Mouse (Mus musculus) hindbrain, embryonic 11.5 days (tissue): ENCODE measurements around the gene Olfr275. TPM values are rescaled to one million over a fixed set of nuclear protein-coding genes. Genes with fewer than 3 reads are reported as not detected.

Source experiments
- ATAC-seq: fragments of 200-750 bp; cut with Nextera tagmentation; 2 replicates; pipeline ENCODE4 v1.8.0; 2017; ENCODE audit warnings: mild to moderate bottlenecking, moderate TSS enrichment, moderate library complexity; ENCODE audit not compliant: low FRiP score
- DNase-seq: peaks from one replicate; pipeline ENCODE4 v3.0.0-alpha.2; 2015; ENCODE audit warnings: low spot score
- H3K27ac ChIP-seq: fragments of 300-500 bp; sonication (generic); 2 replicates; pipeline ENCODE4 v1.5.1; 2014; ENCODE audit warnings: mild to moderate bottlenecking, low read depth, low read length
- H3K27me3 ChIP-seq: fragments of 300-500 bp; sonication (generic); 2 replicates; pipeline ENCODE4 v1.6.1; 2014; ENCODE audit warnings: mild to moderate bottlenecking, low read length, moderate library complexity, mixed read lengths; ENCODE audit not compliant: control insufficient read depth, insufficient read depth
- H3K36me3 ChIP-seq: fragments of 300-500 bp; sonication (generic); 2 replicates; pipeline ENCODE4 v1.6.1; 2014; ENCODE audit warnings: mild to moderate bottlenecking, low read length, moderate library complexity, mixed read lengths; ENCODE audit not compliant: control insufficient read depth, insufficient read depth
- H3K4me1 ChIP-seq: fragments of 300-500 bp; sonication (generic); replicated peaks from 2 replicates; pipeline ENCODE4 v1.6.1; 2014; ENCODE audit warnings: low read length, mixed read lengths; ENCODE audit not compliant: control insufficient read depth, insufficient read depth
- H3K4me2 ChIP-seq: fragments of 300-500 bp; sonication (generic); replicated peaks from 2 replicates; pipeline ENCODE4 v1.6.1; 2014; ENCODE audit warnings: mild to moderate bottlenecking, low read depth, low read length
- H3K4me3 ChIP-seq: fragments of 300-500 bp; sonication (generic); 2 replicates; pipeline ENCODE4 v1.5.1; 2014; ENCODE audit warnings: low read depth, low read length
- H3K9ac ChIP-seq: fragments of 300-500 bp; sonication (generic); 2 replicates; pipeline ENCODE4 v1.6.1; 2014; ENCODE audit warnings: low read depth, low read length
- H3K9me3 ChIP-seq: fragments of 300-500 bp; sonication (generic); 2 replicates; pipeline ENCODE4 v1.6.1; 2016; ENCODE audit warnings: low read length; ENCODE audit not compliant: control insufficient read depth
- WGBS: fragments of 180-500 bp; shearing (Covaris S2); extraction: QIAGEN DNeasy Blood & Tissue Kit; methylation state at CpG from one replicate; pipeline ENCODE4 v1.1.7; 2014; 5-methylcytosine and 5-hydroxymethylcytosine counted together
- polyA plus RNA-seq: library from polyadenylated mRNA; unstranded; fragments of >200 nt; fragmentation: Nextera tagmentation; extraction: Ambion mirVana; gene quantifications from 2 replicates; pipeline ENCODE4 v1.2.1, GENCODE M21; 2014

Olfr275 gene
- polyA plus RNA-seq, 1 experiment from 2014 or later = not detected

GRCm38 (mm10) chr4:52859136-52859535 is 44.7 kb downstream of the Olfr275 start, which contains the start of gene Olfr273:
TSS of gene Olfr273 (minus strand) at chr4:52859236.
- Histone ChIP-seq H3K27me3 (no peaks in the 10 kb centered on the region), H3K4me3 (no peak within 1 kb of the TSS), H3K4me2 (no peak within 1 kb of the TSS), H3K9ac (no peak within 1 kb of the TSS), H3K9me3 (no peaks in the 10 kb centered on the region), H3K4me1 (no peaks in the 10 kb centered on the region), H3K27ac (no peak within 1 kb of the TSS), H3K36me3 (no peaks in the 10 kb centered on the region)
- DNase-seq (no peak), ATAC-seq (no peak)
- 83% methylated on average over 1 of the region's 1 CpGs for WGBS

- ATAC-seq = no peak
- 91% methylated on average over 9 of the region's 9 CpGs for WGBS
- no peak overlapping the region for H3K4me3 ChIP-seq
- H3K9ac ChIP-seq = no peak overlapping the region
- no peak overlapping the region for H3K27ac ChIP-seq
- H3K27me3 ChIP-seq = no peaks in the 10 kb centered on the region
- DNase-seq = no peak
- no peaks in the 10 kb centered on the region for H3K9me3 ChIP-seq
- no peak overlapping the region for H3K4me2 ChIP-seq
- H3K36me3 ChIP-seq = no peaks in the 10 kb centered on the region
- H3K4me1 ChIP-seq = no peaks in the 10 kb centered on the region
These were observed 49.8 kb downstream of the Olfr275 start for GRCm38 (mm10) chr4:52864156-52864555.

Other genes starting within 250 kb of the Olfr275 start
- 0.12 TPM in 1 of 2 replicates, not detected in the other for gene Toporsl, start 218.3 kb upstream of the Olfr275 start, polyA plus RNA-seq
- not detected in 2 replicates for gene Olfr273, start 44.6 kb downstream of the Olfr275 start, polyA plus RNA-seq
- not detected in 2 replicates for gene Olfr272, start 104.6 kb downstream of the Olfr275 start, polyA plus RNA-seq
- not detected in 2 replicates for gene Olfr270, start 149.9 kb downstream of the Olfr275 start, polyA plus RNA-seq
- gene Nipsnap3a, start 174.7 kb downstream of the Olfr275 start, polyA plus RNA-seq = not detected in 2 replicates
- 129 and 132 TPM in 2 replicates for gene Nipsnap3b, start 197.3 kb downstream of the Olfr275 start, polyA plus RNA-seq